Mouse (Mus musculus) heart, postnatal 0 days (tissue): ENCODE measurements around the gene Socs3.

Experiments used
- CTCF ChIP-seq: IDR thresholded peaks from 2 replicates; pipeline ENCODE4 v1.5.1; 2016; ENCODE audit warnings: antibody characterized with exemption, control low read depth, low read depth
- EP300 ChIP-seq: IDR thresholded peaks from 2 replicates; pipeline ENCODE4 v1.6.1; 2016; ENCODE audit warnings: antibody characterized with exemption, low read depth

DNA sequence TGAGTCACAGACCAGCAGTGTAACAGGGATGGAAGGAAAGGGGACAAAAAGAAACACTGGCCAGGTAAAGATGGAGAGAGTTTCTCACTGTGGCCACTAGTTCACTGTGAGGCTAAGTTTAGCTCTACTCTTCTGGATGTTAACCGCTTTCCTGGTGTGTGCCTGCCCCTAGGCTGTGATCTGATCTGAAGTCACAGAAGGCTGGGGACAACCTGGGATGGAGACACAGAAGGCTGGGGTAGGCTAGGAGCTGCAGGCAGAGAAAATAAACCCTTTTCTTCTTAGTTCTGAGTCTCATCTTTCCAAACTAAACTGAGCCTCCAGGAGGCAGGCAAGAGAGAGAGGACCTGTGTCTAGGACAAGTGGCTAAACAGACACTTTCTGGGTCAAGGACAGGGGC is 5.6 kb downstream of the Socs3 start:
- TF ChIP-seq CTCF, result peak; percentile 9; the same call in 1 of the 2 replicates
- no peak for TF ChIP-seq EP300
